12 mouse cellular contexts compared by ENCODE assay signal in the genomic region with DNA sequence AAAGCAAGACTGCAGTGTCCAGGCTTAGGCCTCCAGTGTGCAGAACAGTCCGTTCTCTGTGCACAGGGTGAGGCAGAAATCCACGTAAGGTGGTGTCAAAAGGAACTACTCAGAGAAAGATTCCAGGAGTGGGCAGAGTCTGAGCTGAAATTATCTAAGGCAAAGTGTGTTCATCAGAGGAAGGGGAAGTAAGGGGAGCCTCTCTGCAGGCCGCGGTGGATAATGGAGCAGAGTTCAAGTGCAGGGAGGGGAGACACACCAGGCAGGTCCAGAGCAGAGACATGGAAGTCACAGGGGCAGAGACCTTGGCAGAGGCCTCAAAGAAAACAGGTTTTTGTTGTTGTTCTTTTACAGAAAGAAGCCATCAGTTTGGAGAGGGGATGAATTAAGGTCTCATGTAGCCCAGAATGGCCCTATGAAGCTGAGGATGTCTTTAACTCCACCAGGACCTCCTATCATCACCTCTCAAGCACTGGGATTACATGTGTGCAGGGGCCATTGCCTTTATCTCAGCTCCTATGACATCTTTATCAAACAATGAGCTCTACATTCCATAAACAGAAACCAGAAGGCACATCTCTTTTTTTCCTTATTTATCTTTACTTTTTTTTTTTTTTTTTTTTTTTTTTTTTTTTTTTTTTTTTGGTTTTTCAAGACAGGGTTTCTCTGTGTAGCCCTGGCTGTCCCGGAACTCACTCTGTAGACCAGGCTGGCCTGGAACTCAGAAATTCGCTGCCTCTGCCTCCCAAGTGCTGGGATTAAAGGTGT. TPM values are rescaled to one million over a fixed set of nuclear protein-coding genes. Genes with fewer than 3 reads are reported as not detected.
DNase-seq lines count a peak whose midpoint lies in the region; ATAC-seq and TF ChIP-seq lines count a peak whose summit lies in the region.
"Had no signal": no experiment of that assay in that cellular context is flagged by ENCODE, and none has a peak within 500 bp of the region (broad histone marks: within the 10 kb centered on the region; RNA-seq: fewer than 3 reads in every experiment).

No protein-coding gene starts in this region.

- peak overlapping the region; percentile 89 for H3K27ac ChIP-seq in heart, embryonic 15.5 days
- peak overlapping the region; percentile 84; the same call in 1 of the 2 replicates for H3K27ac ChIP-seq in stomach, embryonic 15.5 days
- H3K27ac ChIP-seq in stomach, postnatal 0 days (replicated peaks) = no peak overlapping the region
- peak overlapping the region; percentile 41; the same call in 1 of the 2 replicates for H3K27ac ChIP-seq in embryonic facial prominence, embryonic 10.5 days (replicated peaks)
- no peak overlapping the region for H3K27ac ChIP-seq in kidney, embryonic 14.5 days (ENCODE audit: low read depth, low read length)
- H3K27ac ChIP-seq: hindbrain, postnatal 0 days; midbrain, embryonic 12.5 days had no signal

- DNase-seq in heart, postnatal 10 days = no peak
- DNase-seq in stomach, postnatal 0 days (ENCODE audit: low spot score) = no peak
- no peak for DNase-seq in embryonic facial prominence, embryonic 10.5 days (ENCODE audit: low spot score)
- DNase-seq in layer of hippocampus, adult 8-10 months (ENCODE audit: low spot score in 2 of 2) = no peak
- DNase-seq: gastrocnemius, postnatal 36 days had no signal

- H3K4me1 ChIP-seq in heart, embryonic 15.5 days (replicated peaks) = peaks cover 73% of the 10 kb centered on the region
- H3K4me1 ChIP-seq in stomach, embryonic 15.5 days = peaks cover 52% of the 10 kb centered on the region
- peaks cover 12% of the 10 kb centered on the region; the same call in 1 of the 2 replicates for H3K4me1 ChIP-seq in stomach, postnatal 0 days (replicated peaks; ENCODE audit: control insufficient read depth, insufficient read depth)
- H3K4me1 ChIP-seq in embryonic facial prominence, embryonic 10.5 days = peaks cover 72% of the 10 kb centered on the region
- H3K4me1 ChIP-seq in kidney, embryonic 14.5 days (ENCODE audit: control insufficient read depth, insufficient read depth, low read length) = peaks cover 37% of the 10 kb centered on the region

- intact Hi-C loops in heart, postnatal 10 days (cut with DNase I) = loop anchor here (2.0 kb wide), 1 partner anchor 41 kb away; no protein-coding TSS in a partner anchor

- H3K9me3 ChIP-seq in heart, embryonic 15.5 days (replicated peaks) = no peaks in the 10 kb centered on the region
- H3K9me3 ChIP-seq in stomach, embryonic 15.5 days = no peaks in the 10 kb centered on the region
- no peaks in the 10 kb centered on the region for H3K9me3 ChIP-seq in stomach, postnatal 0 days (ENCODE audit: control insufficient read depth, low read length)
- no peaks in the 10 kb centered on the region for H3K9me3 ChIP-seq in embryonic facial prominence, embryonic 10.5 days
- H3K9me3 ChIP-seq in kidney, embryonic 14.5 days (ENCODE audit: control insufficient read depth, low read length) = no peaks in the 10 kb centered on the region
- H3K9me3 ChIP-seq: limb, embryonic 15.5 days; midbrain, embryonic 12.5 days had no signal

- TF ChIP-seq CTCF in stomach, postnatal 0 days (IDR thresholded peaks at IDR 0.05; ENCODE audit: low read depth) = no peak

- no peaks in the 10 kb centered on the region for H3K36me3 ChIP-seq in heart, embryonic 15.5 days
- H3K36me3 ChIP-seq in stomach, embryonic 15.5 days = no peaks in the 10 kb centered on the region
- no peaks in the 10 kb centered on the region for H3K36me3 ChIP-seq in stomach, postnatal 0 days (ENCODE audit: control insufficient read depth, insufficient read depth, low read length)
- H3K36me3 ChIP-seq in embryonic facial prominence, embryonic 10.5 days (replicated peaks) = no peaks in the 10 kb centered on the region
- H3K36me3 ChIP-seq in kidney, embryonic 14.5 days (ENCODE audit: control insufficient read depth, insufficient read depth, low read length) = no peaks in the 10 kb centered on the region
- H3K36me3 ChIP-seq: limb, embryonic 15.5 days; midbrain, embryonic 12.5 days had no signal

- no peak overlapping the region for H3K9ac ChIP-seq in heart, embryonic 15.5 days
- H3K9ac ChIP-seq in stomach, embryonic 15.5 days = no peak overlapping the region
- H3K9ac ChIP-seq in stomach, postnatal 0 days (ENCODE audit: low read length) = no peak overlapping the region
- no peak overlapping the region for H3K9ac ChIP-seq in kidney, embryonic 14.5 days (ENCODE audit: low read depth, low read length)
- H3K9ac ChIP-seq: limb, embryonic 15.5 days; midbrain, embryonic 12.5 days had no signal

- no peaks in the 10 kb centered on the region for H3K27me3 ChIP-seq in heart, embryonic 15.5 days
- no peaks in the 10 kb centered on the region for H3K27me3 ChIP-seq in stomach, embryonic 15.5 days (replicated peaks)
- H3K27me3 ChIP-seq in stomach, postnatal 0 days (ENCODE audit: control insufficient read depth, insufficient read depth, low read length) = no peaks in the 10 kb centered on the region
- no peaks in the 10 kb centered on the region for H3K27me3 ChIP-seq in embryonic facial prominence, embryonic 10.5 days (replicated peaks; ENCODE audit: low read depth, poor library complexity, severe bottlenecking)
- H3K27me3 ChIP-seq in kidney, embryonic 14.5 days (ENCODE audit: control insufficient read depth, insufficient read depth, low read length) = no peaks in the 10 kb centered on the region
- H3K27me3 ChIP-seq: limb, embryonic 15.5 days; midbrain, embryonic 12.5 days had no signal

- TF ChIP-seq EP300 in stomach, postnatal 0 days (optimal IDR thresholded peaks at IDR 0.05) = no peak

- ATAC-seq in heart, embryonic 15.5 days (replicated peaks; ENCODE audit: insufficient number of reproducible peaks, insufficient read depth, low FRiP score, low read depth) = no peak
- no peak for ATAC-seq in stomach, embryonic 15.5 days (ENCODE audit: insufficient read depth, low FRiP score, low read depth)
- ATAC-seq in stomach, postnatal 0 days (ENCODE audit: low FRiP score, low TSS enrichment) = no peak
- 0 out of 2 replicates have a peak, but pooled peaks have one; percentile 22 for ATAC-seq in megakaryocyte, adult 5-6 weeks (ENCODE audit: poor library complexity, severe bottlenecking)
- ATAC-seq in kidney, embryonic 14.5 days (ENCODE audit: low FRiP score, low TSS enrichment) = no peak

- H3K4me2 ChIP-seq in heart, embryonic 15.5 days = no peak overlapping the region
- no peak overlapping the region for H3K4me2 ChIP-seq in stomach, embryonic 15.5 days
- no peak overlapping the region for H3K4me2 ChIP-seq in stomach, postnatal 0 days (replicated peaks; ENCODE audit: low read depth)
- H3K4me2 ChIP-seq in kidney, embryonic 14.5 days (replicated peaks; ENCODE audit: low read depth, low read length) = no peak overlapping the region
- H3K4me2 ChIP-seq: limb, embryonic 15.5 days; midbrain, embryonic 12.5 days had no signal

- WGBS in heart, embryonic 15.5 days = 53% methylated on average over 6 of the region's 6 CpGs
- 80% methylated on average over 6 of the region's 6 CpGs for WGBS in stomach, embryonic 15.5 days
- 78% methylated on average over 6 of the region's 6 CpGs for WGBS in stomach, postnatal 0 days
- WGBS in embryonic facial prominence, embryonic 10.5 days = 87% methylated on average over 6 of the region's 6 CpGs
- 78% methylated on average over 6 of the region's 6 CpGs for WGBS in kidney, embryonic 14.5 days

- H3K4me3 ChIP-seq in heart, embryonic 15.5 days = no peak overlapping the region
- no peak overlapping the region for H3K4me3 ChIP-seq in stomach, embryonic 15.5 days (replicated peaks)
- H3K4me3 ChIP-seq in stomach, postnatal 0 days (ENCODE audit: low read depth, low read length) = no peak overlapping the region
- H3K4me3 ChIP-seq in embryonic facial prominence, embryonic 10.5 days = no peak overlapping the region
- H3K4me3 ChIP-seq in kidney, embryonic 14.5 days (ENCODE audit: low read length) = no peak overlapping the region
- H3K4me3 ChIP-seq: limb, embryonic 15.5 days; midbrain, embryonic 12.5 days had no signal

RNA-seq across cellular contexts. Expression of a gene that starts 42.7 kb away (rescaled TPM):
- 27.4 and 31.6 TPM in 2 replicates for polyA plus RNA-seq in heart, embryonic 15.5 days (2015; fragmentation: Nextera tagmentation; extraction: Ambion mirVana)
- 10 to 100 TPM; 19.9 to 28.8 TPM for total RNA-seq in heart, postnatal 10 days (2021)
- polyA plus RNA-seq in stomach, embryonic 15.5 days (2015; fragmentation: Nextera tagmentation; extraction: Ambion mirVana) = 26.7 and 28.6 TPM in 2 replicates
- polyA plus RNA-seq in stomach, postnatal 0 days (2015; fragmentation: Nextera tagmentation; extraction: Ambion mirVana) = 10.7 and 11.5 TPM in 2 replicates
- 6.3 and 8.0 TPM in 2 replicates for polyA plus RNA-seq in embryonic facial prominence, embryonic 10.5 days (2016; fragmentation: Nextera tagmentation; extraction: Ambion mirVana)
- total RNA-seq in megakaryocyte, adult 5-6 weeks (2015) = 41.7 and 51.1 TPM in 2 replicates
- total RNA-seq in megakaryocyte, adult 5-6 weeks (2017) = 68.3 and 71.2 TPM in 2 replicates
- total RNA-seq in layer of hippocampus, adult 8-10 months (2022) = 10 to 100 TPM in 2 of 4 experiments, 1 to 10 TPM in 2; 2.6 to 16.0 (median 6.7) TPM
- 10.3 and 21.5 TPM in 2 replicates for polyA plus RNA-seq in kidney, embryonic 14.5 days (2014; fragmentation: Nextera tagmentation; extraction: Ambion mirVana)

RNA-seq across cellular contexts. Expression of a gene that starts 52.4 kb away (rescaled TPM):
- 44.0 and 46.9 TPM in 2 replicates for polyA plus RNA-seq in heart, embryonic 15.5 days (2015; fragmentation: Nextera tagmentation; extraction: Ambion mirVana)
- total RNA-seq in heart, postnatal 10 days (2021) = 10 to 100 TPM; 55.7 to 64.7 TPM
- polyA plus RNA-seq in stomach, embryonic 15.5 days (2015; fragmentation: Nextera tagmentation; extraction: Ambion mirVana) = 60.0 and 62.5 TPM in 2 replicates
- polyA plus RNA-seq in stomach, postnatal 0 days (2015; fragmentation: Nextera tagmentation; extraction: Ambion mirVana) = 46.4 and 48.1 TPM in 2 replicates
- polyA plus RNA-seq in embryonic facial prominence, embryonic 10.5 days (2016; fragmentation: Nextera tagmentation; extraction: Ambion mirVana) = 34.7 and 35.4 TPM in 2 replicates
- total RNA-seq in megakaryocyte, adult 5-6 weeks (2015) = 3.7 and 4.9 TPM in 2 replicates
- total RNA-seq in megakaryocyte, adult 5-6 weeks (2017) = 2.1 and 2.7 TPM in 2 replicates
- 10 to 100 TPM; 87.5 to 90.5 (median 89.7) TPM for total RNA-seq in layer of hippocampus, adult 8-10 months (2022)
- 36.0 and 42.4 TPM in 2 replicates for polyA plus RNA-seq in kidney, embryonic 14.5 days (2014; fragmentation: Nextera tagmentation; extraction: Ambion mirVana)

Comparison
In these comparisons a context has a peak if more than half of its experiments do, and no peak if none do; other contexts are left out.
1. H3K27ac ChIP-seq: peak in heart, embryonic 15.5 days (single experiment), stomach, embryonic 15.5 days (single experiment) and embryonic facial prominence, embryonic 10.5 days (single experiment); none in stomach, postnatal 0 days (single experiment) and kidney, embryonic 14.5 days (single experiment).